Mouse (Mus musculus) limb, embryonic 10.5 days (tissue): ENCODE results near the gene Cmah. TPM values are rescaled to one million over a fixed set of nuclear protein-coding genes. Genes with fewer than 3 reads are reported as not detected.

ENCODE experiments used
- DNase-seq: peaks from one replicate; pipeline ENCODE4 v3.0.0-alpha.2; 2017; ENCODE audit warnings: low spot score
- H3K27ac ChIP-seq: fragments of 300-500 bp; sonication (generic); 2 replicates; pipeline ENCODE4 v1.5.1; 2016; ENCODE audit warnings: mild to moderate bottlenecking
- H3K27me3 ChIP-seq: fragments of 300-500 bp; sonication (generic); 2 replicates; pipeline ENCODE4 v1.6.1; 2016; ENCODE audit warnings: low read depth, mild to moderate bottlenecking; ENCODE audit not compliant: poor library complexity, severe bottlenecking
- H3K36me3 ChIP-seq: fragments of 300-500 bp; sonication (generic); 2 replicates; pipeline ENCODE4 v1.6.1; 2016; ENCODE audit warnings: mild to moderate bottlenecking, moderate library complexity
- H3K4me1 ChIP-seq: fragments of 300-500 bp; sonication (generic); 2 replicates; pipeline ENCODE4 v1.6.1; 2016
- H3K4me3 ChIP-seq: fragments of 300-500 bp; sonication (generic); 2 replicates; pipeline ENCODE4 v1.5.1; 2016; ENCODE audit warnings: mild to moderate bottlenecking, moderate library complexity
- H3K9me3 ChIP-seq: fragments of 300-500 bp; sonication (generic); replicated peaks from 2 replicates; pipeline ENCODE4 v1.6.1; 2016; ENCODE audit warnings: mild to moderate bottlenecking
- WGBS: fragments of 180-500 bp; shearing (Covaris S2); methylation state at CpG from one replicate; pipeline ENCODE4 v1.1.7; 2016; 5-methylcytosine and 5-hydroxymethylcytosine counted together
- polyA plus RNA-seq: library from polyadenylated mRNA; unstranded; fragments of >200 nt; fragmentation: Nextera tagmentation; extraction: Ambion mirVana; gene quantifications from 2 replicates; pipeline ENCODE4 v1.2.1, GENCODE M21; 2016

Cmah gene
- polyA plus RNA-seq, 1 experiment from 2014 or later = 0.35 TPM

DNA sequence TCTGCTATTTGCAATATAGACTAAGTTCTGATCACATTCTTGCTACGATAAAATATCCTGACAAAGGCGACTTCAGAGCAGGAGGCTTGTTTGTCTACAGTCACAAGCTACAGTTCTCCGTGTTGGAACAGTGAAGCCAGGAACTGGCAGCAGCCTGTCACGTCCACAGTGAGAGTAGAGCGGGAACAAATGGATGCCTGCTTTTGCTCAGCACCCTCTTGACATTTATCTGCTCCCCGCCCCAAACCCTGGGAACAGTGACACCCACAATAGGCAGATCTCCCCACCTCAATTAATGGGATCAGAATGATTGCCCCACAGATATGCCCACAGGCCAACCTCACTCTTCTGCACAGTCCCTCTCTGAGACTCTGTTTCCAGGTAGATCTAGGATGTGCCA lies 153.6 kb downstream of the Cmah start:
- Histone ChIP-seq H3K4me1 (no peaks in the 10 kb centered on the region), H3K9me3 (no peaks in the 10 kb centered on the region), H3K4me3 (no peak overlapping the region), H3K27me3 (no peaks in the 10 kb centered on the region), H3K36me3 (no peaks in the 10 kb centered on the region), H3K27ac (no peak overlapping the region)
- DNase-seq = no peak
- 69% methylated on average over 6 of the region's 6 CpGs for WGBS

DNA sequence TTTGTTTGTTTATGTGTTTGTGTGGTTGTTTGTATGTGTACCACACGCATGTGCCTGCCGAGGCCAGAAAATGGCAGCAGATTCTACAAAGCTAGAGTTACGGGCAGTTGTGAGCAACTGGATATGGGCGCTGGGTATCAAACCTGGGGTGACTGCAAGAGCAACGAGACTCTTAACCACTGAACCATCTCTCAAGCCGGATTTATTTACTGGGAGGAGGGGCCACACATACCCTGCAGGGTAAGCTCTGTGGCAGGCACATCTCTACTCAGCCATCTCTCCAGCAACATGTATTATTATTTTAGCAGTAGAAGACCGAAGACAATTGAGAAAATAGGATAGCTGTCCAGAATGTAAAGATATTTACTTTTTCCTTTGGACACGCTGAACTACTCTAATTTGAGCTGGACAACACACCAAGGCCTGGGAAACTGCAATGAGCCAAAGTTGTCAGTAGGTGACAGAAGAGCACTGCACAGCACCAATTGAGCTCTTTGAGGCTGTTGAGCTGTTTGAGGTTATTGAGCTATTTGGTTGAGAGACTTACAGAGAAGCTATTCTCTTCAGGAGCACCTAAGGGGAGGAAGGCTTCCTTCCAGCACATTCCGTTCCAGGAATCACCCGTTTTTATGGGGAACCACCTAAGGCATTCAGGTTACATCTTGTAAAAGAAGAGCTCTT lies 154.6 kb downstream of the Cmah start:
- WGBS = 69% methylated on average over 10 of the region's 10 CpGs
- DNase-seq = no peak
- H3K4me1 ChIP-seq = no peaks in the 10 kb centered on the region
- H3K4me3 ChIP-seq = no peak overlapping the region
- H3K27me3 ChIP-seq = no peaks in the 10 kb centered on the region
- no peaks in the 10 kb centered on the region for H3K36me3 ChIP-seq
- H3K27ac ChIP-seq = no peak overlapping the region
- H3K9me3 ChIP-seq = no peaks in the 10 kb centered on the region

DNA sequence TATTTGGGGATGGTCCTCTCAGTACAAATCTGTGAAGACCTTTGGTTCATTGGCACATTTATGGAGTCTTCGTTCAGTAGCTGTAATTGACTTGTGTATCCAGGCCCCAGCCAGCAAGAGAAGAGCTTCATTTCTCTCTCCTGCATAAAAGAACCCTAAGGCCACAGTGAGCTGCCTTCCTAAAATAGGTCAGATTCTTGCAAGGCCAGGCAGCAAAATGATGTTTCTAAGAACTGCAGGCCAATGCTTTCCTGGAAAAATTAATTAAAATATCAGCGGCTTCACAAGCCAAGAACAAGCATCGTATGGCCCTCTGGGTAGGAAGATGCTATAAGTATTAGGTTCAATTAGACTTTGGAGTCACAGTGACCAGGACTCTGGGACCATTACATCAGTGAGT lies 156.5 kb downstream of the Cmah start:
- 94% methylated on average over 3 of the region's 3 CpGs for WGBS
- DNase-seq = no peak
- H3K4me3 ChIP-seq = no peak overlapping the region
- no peaks in the 10 kb centered on the region for H3K36me3 ChIP-seq
- H3K9me3 ChIP-seq = no peaks in the 10 kb centered on the region
- H3K27me3 ChIP-seq = no peaks in the 10 kb centered on the region
- no peak overlapping the region for H3K27ac ChIP-seq
- no peaks in the 10 kb centered on the region for H3K4me1 ChIP-seq

DNA sequence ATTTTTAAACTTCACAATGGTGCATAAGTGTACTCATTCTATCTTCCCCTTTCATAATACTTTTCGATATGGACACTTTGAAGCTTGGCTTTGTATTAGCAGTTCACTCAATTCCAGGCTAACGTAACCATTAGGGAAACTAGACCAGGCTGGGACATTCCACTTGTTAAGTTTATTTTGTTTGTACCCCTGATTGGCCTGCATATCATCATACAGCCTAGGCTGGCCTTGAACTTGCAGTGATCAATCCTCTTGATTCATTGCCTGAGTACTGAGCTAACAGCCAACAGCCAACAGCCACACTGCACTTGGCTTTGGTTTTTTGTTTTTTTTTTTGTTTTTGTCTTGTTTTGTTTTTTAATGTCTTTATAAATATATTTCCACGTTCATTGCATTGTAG lies 157.6 kb downstream of the Cmah start:
- Histone ChIP-seq H3K4me1 (no peaks in the 10 kb centered on the region), H3K36me3 (no peaks in the 10 kb centered on the region), H3K9me3 (no peaks in the 10 kb centered on the region), H3K27me3 (no peaks in the 10 kb centered on the region), H3K4me3 (no peak overlapping the region), H3K27ac (no peak overlapping the region)
- DNase-seq = no peak
- WGBS = 95% methylated on average over 3 of the region's 3 CpGs

DNA sequence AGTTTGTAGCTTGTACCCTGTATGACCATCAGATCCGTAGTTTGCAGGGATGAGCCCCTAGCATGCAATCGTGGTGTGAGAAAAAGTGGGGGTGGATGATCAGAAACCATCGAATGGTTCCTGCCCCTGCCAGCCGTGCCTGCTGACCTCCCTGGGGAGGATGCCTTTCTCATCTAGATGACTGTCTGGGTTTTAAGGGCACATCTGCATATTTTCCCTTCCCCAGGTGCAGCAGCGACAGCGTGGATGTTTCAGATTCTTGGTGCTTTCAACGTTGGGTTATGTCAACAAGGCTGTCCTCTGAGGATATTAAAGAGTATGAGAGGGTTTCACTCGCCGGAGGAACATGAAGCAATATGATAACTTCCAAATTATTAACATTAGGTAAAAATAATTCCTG lies 158.8 kb downstream of the Cmah start:
- no peak overlapping the region for H3K4me3 ChIP-seq
- 81% methylated on average over 9 of the region's 9 CpGs for WGBS
- H3K27ac ChIP-seq = no peak overlapping the region
- no peaks in the 10 kb centered on the region for H3K4me1 ChIP-seq
- no peaks in the 10 kb centered on the region for H3K36me3 ChIP-seq
- no peaks in the 10 kb centered on the region for H3K27me3 ChIP-seq
- no peak for DNase-seq
- no peaks in the 10 kb centered on the region for H3K9me3 ChIP-seq

DNA sequence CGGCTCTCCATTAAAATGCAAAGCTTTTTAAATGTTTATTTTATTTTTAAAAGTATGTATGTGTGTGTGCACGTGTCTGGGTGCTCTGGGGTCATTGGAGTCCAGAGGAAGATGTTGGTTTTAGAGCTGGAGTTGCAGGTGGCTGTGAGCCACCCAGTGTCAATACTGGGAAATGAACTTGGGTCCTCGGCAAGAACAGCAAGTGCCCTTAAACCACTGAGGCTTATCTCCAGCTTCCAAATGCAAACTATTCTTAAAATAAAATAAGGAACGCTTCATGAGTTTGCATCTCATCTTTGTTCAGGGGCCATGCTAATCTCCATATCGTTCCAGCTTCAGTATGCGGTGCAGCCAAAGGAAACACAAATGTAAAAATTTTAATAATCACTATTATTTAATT lies 159.2 kb downstream of the Cmah start:
- WGBS = 85% methylated on average over 6 of the region's 6 CpGs
- no peak overlapping the region for H3K4me3 ChIP-seq
- H3K36me3 ChIP-seq = no peaks in the 10 kb centered on the region
- peaks cover 2% of the 10 kb centered on the region; the same call in 1 of the 2 replicates for H3K4me1 ChIP-seq
- H3K27me3 ChIP-seq = no peaks in the 10 kb centered on the region
- H3K27ac ChIP-seq = no peak overlapping the region
- no peak for DNase-seq
- no peaks in the 10 kb centered on the region for H3K9me3 ChIP-seq

DNA sequence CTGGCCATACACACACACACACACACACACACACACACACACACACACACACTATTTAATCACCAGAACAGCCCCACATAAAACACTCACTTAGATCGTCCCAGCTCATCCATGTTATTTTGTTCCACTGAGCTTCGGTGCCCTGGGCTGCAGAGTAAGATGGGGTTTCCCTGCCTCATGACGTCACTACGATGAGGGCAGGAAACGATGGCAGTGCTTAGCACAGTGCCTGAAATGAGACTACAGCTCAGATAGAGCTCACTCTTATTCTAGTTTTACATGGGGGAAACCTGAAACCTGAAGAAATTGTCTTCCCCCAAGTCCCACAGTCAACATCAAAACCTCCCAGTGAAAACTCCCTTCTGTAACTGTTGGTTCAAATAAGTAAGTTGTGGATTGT lies 159.9 kb downstream of the Cmah start:
- no peaks in the 10 kb centered on the region for H3K9me3 ChIP-seq
- no peak for DNase-seq
- H3K27ac ChIP-seq = no peak overlapping the region
- H3K4me3 ChIP-seq = no peak overlapping the region
- WGBS = 91% methylated on average over 5 of the region's 5 CpGs
- H3K27me3 ChIP-seq = no peaks in the 10 kb centered on the region
- no peaks in the 10 kb centered on the region for H3K36me3 ChIP-seq
- peaks cover 4% of the 10 kb centered on the region; the same call in 1 of the 2 replicates for H3K4me1 ChIP-seq

DNA sequence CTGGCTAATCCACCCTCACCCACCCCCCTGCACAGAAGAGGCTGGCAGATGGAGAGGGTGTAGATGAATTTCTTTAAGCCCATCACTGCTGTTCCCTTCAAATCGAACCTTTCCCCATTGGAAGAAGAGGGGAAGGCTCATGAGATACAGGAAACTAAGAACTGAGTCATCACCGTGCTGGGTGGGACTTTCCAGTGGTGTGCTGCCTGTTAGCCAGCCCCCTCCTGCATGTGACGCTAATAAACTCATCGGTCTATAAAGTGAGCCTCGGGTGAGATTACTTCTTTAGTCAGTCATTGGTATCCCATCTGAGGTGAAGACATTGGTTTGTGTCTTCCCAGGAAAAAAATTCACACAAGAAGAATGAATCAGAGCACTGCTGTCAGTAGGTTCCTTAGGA lies 160.3 kb downstream of the Cmah start:
- H3K9me3 ChIP-seq = no peaks in the 10 kb centered on the region
- no peaks in the 10 kb centered on the region for H3K36me3 ChIP-seq
- peaks cover 4% of the 10 kb centered on the region; the same call in 1 of the 2 replicates for H3K4me1 ChIP-seq
- H3K27ac ChIP-seq = no peak overlapping the region
- DNase-seq = no peak
- H3K4me3 ChIP-seq = no peak overlapping the region
- WGBS = 87% methylated on average over 5 of the region's 5 CpGs
- no peaks in the 10 kb centered on the region for H3K27me3 ChIP-seq

DNA sequence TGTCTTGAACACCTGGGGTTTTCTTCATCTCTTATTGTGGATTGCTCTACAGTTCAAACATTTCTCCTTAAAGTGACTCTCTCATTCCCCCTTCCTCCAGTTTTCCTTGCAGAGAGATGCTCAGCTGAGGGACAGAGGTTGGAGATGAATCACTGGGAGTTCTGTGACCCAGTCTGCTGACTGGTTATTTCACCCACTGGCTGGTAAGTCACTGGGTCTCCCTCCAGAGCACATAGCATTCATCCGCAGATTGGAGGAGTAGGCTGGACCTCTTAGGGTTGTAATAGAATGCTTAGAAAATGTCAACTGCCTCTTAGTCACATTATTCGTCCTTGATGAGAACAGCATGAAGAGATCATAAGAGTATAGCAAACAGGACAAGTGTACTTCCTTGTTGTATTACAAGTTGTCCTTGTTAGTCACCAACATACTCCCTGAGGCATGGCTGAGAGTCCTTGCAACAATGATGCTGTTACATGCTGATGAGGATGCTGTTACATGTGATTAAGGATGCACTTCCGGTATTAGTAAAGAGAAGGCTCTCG lies 161.4 kb downstream of the Cmah start:
- WGBS = 92% methylated on average over 4 of the region's 4 CpGs
- Histone ChIP-seq H3K4me1 (peaks cover 4% of the 10 kb centered on the region; the same call in 1 of the 2 replicates), H3K4me3 (no peak overlapping the region), H3K27me3 (no peaks in the 10 kb centered on the region), H3K36me3 (no peaks in the 10 kb centered on the region), H3K27ac (no peak overlapping the region), H3K9me3 (no peaks in the 10 kb centered on the region)
- no peak for DNase-seq

DNA sequence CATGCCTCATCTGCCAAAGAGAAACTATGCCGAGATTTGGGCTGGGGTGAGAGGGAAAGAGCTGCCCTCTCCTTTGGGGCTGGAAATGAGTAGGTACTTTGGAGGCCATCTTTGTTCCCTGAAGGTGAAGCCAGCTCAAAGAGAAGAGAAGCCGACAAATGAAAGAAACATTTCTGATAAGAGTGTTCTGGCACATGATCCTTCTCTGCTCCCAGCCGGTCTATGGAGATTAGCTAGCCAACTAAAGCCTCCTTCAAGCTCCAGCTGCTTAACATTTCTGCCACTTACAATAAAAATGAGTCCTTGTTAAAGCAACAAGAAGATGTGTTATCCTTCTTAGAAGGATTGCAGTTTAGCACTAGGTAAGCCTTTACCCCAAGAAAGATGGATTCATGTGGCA lies 162.3 kb downstream of the Cmah start:
- Histone ChIP-seq H3K4me1 (peaks cover 4% of the 10 kb centered on the region; the same call in 1 of the 2 replicates), H3K27me3 (no peaks in the 10 kb centered on the region), H3K9me3 (no peaks in the 10 kb centered on the region), H3K27ac (no peak overlapping the region), H3K4me3 (no peak overlapping the region), H3K36me3 (no peaks in the 10 kb centered on the region)
- no peak for DNase-seq
- WGBS = 89% methylated on average over 3 of the region's 3 CpGs

DNA sequence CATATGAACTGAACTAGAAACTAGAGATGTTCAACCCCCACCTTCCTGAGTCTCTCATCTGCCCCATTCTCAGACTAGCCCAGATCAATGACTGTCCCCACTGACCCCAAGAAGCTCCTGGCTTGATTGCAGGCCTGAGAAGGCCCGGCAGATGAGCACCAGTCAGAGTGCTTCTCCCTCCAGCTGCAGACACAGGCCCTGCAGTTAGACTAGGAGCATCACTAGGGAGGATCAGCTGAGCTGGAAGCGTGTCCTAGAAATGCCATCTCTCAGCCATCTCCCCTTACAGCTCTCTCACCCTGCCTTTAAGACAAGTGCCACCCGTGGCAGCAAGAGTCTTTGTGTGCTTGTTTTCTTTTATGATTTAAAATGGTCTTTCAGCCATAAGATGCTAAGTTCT lies 162.8 kb downstream of the Cmah start:
- H3K27ac ChIP-seq = no peak overlapping the region
- H3K27me3 ChIP-seq = no peaks in the 10 kb centered on the region
- H3K4me1 ChIP-seq = peaks cover 4% of the 10 kb centered on the region; the same call in 1 of the 2 replicates
- WGBS = 77% methylated on average over 3 of the region's 3 CpGs
- no peak overlapping the region for H3K4me3 ChIP-seq
- DNase-seq = no peak
- no peaks in the 10 kb centered on the region for H3K9me3 ChIP-seq
- no peaks in the 10 kb centered on the region for H3K36me3 ChIP-seq

DNA sequence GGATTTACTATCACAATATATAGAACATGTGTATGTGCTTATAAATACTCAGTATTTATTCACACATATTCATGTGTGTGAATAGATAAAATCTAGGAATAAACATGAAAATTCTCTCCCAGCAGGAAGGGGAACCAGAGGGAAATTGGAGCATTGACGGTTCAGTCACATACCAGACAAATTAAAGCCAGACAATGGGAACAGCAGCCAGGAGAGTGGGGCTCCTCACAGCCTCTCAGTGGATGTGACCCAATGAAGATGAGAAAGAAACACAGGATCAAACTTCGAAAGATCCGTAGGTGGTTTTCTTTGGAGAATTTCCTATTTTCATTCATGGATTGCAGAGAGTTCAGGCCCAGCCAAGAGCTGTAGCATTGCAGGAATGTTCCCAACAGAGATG lies 163.9 kb downstream of the Cmah start:
- Histone ChIP-seq H3K36me3 (no peaks in the 10 kb centered on the region), H3K27me3 (no peaks in the 10 kb centered on the region), H3K4me3 (no peak overlapping the region), H3K4me1 (peaks cover 4% of the 10 kb centered on the region; the same call in 1 of the 2 replicates), H3K27ac (no peak overlapping the region), H3K9me3 (no peaks in the 10 kb centered on the region)
- no peak for DNase-seq
- WGBS = 69% methylated on average over 3 of the region's 3 CpGs

DNA sequence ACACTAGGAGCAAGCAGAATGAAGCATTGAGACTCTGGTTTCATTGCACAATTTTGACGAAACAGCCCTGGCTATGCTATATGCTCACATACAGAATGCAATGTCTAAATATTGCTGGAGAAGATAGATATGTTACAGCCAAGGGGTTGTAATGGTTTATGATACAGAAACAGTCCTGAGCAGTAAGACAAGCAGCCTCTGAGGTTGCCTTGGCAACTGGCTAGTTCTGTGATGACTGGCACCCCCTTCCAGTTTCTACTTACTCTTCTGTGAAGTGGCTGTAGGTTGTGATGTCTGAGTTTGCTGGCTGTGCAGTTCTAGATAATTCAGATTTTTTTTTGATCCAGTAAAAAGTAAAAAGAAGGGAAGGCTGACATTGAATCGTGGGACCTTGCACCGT lies 166.6 kb downstream of the Cmah start:
- H3K27ac ChIP-seq = no peak overlapping the region
- WGBS = 92% methylated on average over 3 of the region's 3 CpGs

DNA sequence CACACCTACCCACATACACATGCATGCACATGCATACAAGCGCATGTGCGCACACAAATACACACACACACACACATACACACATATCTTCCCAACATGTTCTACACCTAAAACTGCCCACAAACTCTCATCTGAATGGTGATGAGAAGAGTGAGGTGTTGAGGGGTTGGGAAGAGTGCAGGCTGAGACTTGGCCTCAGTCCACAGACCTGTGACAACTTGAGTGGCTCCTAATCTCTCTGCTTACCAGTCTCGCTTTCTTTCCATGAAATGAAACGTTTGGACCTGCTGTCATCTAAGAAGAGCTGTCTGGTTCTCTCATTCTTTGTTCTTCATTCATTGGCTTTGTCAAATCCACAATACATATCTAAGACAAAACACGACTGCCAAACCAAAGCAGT lies 169.1 kb downstream of the Cmah start:
- Histone ChIP-seq H3K36me3 (no peaks in the 10 kb centered on the region), H3K4me1 (peaks cover 3% of the 10 kb centered on the region; the same call in 1 of the 2 replicates), H3K27ac (no peak overlapping the region), H3K4me3 (no peak overlapping the region), H3K9me3 (no peaks in the 10 kb centered on the region), H3K27me3 (no peaks in the 10 kb centered on the region)
- DNase-seq = no peak
- WGBS = 87% methylated on average over 5 of the region's 5 CpGs

More for the DNA sequence above, 166.6 kb downstream of the Cmah start:
- peaks cover 4% of the 10 kb centered on the region; the same call in 1 of the 2 replicates for H3K4me1 ChIP-seq
- H3K9me3 ChIP-seq = no peaks in the 10 kb centered on the region
- DNase-seq = no peak
- no peaks in the 10 kb centered on the region for H3K27me3 ChIP-seq
- H3K36me3 ChIP-seq = no peaks in the 10 kb centered on the region
- H3K4me3 ChIP-seq = no peak overlapping the region
